Mouse (Mus musculus) spleen, adult 12 weeks (tissue): ENCODE results near the gene E2f2.
A peak's percentile ranks its signal among the peaks of the same experiment; 100 is the strongest.

ENCODE experiments used
- DNase-seq: peaks from one replicate; pipeline ENCODE4 v3.0.0; 2022; ENCODE audit warnings: low spot score

The E2f2 gene

DNA sequence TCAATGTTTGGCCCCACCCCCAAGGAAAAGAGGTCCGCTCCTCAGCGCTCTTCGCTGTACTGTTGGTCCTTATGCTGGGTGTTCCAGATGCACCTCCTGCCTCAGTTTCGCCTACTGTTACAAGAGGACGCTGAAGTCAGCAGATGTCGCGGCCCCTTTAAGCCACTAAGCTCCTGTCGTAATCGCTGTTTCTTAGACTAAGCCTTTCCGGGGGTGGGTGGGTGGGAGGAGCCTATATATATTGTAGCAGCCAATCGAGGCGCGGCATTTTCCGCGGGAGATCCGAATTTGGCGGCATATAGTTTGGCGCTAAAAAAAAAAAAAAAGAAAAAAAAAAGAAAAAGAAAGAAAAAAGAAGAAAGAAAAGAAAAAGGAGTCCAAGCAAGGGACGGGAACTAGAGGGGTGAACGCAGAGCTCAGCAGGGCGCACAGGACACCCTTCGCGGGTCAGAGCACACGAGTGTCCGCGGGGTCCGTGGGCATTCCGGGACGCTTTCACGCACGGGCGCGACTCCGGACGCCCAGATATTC, at the start of gene E2f2:
TSS of gene E2f2 (plus strand) at position 384 of the 531 bp plus-strand sequence.
- DNase-seq: peak; percentile 66

DNA sequence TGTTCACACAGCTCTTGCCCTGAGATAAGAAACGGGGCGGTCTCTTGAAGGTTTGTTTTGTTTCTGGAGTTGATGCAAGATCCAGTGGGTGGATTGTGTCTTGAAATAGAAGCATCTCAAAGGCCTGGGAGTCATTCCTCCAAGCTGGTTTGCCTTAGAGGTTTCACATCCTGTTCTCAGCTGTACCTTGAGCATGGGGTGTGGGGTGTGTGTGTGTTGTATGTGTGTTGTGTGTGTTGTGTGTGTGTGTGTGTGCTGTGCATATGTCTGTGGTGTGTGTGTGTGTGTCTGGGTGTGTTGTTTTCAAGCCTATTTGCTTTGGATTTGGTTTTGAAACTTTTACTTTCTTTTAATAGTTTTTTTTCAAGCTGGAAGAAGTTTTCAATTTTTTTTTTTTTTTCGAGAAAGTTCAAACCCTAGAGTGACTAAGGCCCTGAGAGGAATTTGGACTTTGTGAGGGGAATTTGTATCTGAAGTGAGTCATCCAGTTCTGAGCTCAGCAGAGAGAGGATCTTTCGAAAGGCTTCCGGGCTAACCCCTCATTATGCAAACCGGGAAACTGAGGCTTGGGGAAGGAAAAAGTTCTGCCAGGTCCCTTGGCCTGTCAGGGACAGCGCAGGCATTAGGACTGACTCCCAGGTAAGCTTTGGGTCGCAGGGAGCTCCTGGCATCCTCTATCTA, 48.9 kb upstream of the E2f2 start:
- no peak for DNase-seq

DNA sequence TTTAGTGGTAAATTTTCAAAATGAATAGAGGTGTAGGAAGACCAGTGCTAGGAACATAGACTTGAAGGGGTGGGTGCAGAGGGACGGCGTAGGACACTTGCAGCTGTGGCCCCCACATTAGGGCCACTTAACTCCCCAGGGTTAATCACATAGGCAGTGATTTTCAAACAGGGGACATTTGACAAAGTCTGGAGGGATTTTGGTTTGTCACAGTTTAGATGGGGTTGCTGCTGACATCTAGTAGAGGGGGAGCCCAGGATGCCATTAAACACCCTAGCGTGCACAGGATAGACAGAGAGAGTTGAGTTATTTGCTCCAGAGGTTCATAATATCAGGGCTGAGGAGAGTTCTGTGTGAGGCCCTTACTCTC, 48.4 kb upstream of the E2f2 start:
- no peak for DNase-seq

DNA sequence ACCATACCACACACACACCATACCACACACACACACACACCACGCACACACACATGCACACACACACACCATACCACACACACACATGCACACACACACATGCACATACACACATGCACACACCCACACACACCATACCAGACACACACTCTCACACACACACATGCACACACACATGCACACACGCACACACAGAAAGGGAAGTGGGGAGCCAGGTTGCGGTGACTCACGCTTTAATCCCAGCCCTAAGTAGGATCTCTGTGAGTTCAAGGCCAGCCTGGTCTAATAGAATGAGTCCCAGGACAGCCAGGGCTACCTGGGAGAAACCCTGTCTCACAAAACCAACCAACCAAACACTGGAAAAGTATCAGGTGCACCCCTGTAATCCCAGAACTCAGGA, 47.6 kb upstream of the E2f2 start:
- no peak for DNase-seq

DNA sequence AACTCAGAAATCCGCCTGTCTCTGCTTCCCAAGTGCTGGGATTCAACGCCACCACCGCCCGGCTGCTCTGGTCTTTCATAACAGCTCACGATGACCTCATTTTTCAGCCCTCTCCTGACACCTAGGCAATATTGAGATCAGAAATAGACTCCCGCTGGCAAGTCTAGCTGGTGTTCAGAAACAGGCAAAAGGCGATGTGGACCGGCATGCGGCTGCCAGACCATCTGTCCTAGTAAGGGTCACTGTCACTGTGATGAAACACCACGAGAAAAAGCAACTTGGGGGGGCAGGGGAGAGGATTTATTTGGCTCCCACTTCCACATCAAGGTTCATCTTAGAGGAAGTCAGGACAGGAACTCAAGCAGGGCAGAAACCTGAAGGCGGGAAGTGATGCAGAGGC, 46.7 kb upstream of the E2f2 start:
- no peak for DNase-seq

DNA sequence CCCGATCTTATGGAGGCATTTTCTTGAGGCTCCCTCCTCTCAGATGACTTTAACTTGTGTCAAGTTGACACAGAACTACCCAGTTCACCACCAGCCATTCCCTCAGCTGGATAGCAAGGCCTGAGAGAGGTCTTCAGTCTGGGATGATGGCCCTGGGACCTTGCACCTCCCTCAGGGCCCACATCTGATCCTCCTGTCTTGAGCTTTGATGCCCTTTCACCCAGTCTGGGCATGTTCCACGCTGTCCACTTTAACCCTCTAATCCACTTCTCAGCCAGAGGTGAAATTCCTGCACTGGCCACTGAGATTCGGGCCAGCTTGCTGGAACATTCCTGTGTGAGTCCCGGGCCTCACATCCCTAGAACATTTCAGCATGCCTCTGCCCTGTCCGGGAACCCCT, 46.2 kb upstream of the E2f2 start:
- DNase-seq: no peak

DNA sequence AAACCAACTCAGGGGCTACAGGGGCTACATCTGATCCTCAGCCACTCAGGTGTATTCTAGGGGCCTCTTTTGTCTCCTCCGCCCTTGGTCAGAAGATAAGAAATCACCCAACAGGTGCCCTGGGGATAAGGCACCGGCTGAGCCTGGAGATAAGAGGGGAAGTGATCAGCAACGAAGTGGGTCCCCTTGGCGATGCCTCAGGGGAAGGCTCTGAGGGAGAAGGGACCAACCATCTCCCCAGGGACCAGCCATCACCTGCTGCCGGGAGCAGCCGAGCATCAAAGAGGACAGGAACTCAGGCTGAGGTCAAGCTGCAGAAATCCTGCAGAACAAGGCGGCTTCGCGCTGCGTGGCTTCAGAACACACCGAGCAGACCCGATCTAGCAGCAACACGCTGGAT, 44.5 kb upstream of the E2f2 start:
- DNase-seq: no peak

DNA sequence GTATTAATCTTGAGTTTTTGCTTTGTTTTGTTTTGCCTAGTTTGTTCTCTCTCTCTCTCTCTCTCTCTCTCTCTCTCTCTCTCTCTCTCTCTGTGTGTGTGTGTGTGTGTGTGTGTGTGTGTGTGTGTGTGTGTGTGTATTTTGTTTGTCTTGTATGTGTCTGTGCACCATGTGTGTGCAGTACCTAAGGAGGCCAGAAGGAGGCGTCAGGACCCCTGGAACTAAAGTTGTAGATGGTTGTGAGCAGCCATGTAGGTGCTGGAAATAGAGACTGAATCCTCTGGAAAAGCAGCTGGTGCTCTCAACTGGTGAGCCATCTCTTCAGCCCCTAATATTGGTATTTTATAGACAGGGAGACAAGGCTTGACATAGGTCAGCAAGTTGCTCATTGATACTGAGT, 42.4 kb upstream of the E2f2 start:
- DNase-seq: no peak

DNA sequence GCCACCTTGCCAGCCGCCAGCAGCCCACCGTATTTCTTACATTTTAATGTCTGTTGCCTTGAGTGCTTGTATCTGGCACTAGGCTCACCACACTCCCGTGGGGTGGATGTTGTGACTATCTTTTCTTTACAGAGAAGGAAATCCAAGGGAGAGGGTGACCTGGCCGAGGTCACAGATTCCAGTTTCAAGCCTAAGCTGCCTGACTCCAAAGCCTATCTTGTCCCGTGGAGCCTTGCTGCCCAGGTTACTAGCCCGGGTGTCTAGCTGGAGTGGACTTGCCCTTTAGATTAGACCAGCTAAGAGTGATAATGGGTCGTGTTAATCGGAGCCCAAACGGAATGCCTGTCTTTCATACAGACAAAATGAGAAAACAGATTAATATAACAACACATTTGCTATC, 38.4 kb upstream of the E2f2 start:
- DNase-seq: no peak

DNA sequence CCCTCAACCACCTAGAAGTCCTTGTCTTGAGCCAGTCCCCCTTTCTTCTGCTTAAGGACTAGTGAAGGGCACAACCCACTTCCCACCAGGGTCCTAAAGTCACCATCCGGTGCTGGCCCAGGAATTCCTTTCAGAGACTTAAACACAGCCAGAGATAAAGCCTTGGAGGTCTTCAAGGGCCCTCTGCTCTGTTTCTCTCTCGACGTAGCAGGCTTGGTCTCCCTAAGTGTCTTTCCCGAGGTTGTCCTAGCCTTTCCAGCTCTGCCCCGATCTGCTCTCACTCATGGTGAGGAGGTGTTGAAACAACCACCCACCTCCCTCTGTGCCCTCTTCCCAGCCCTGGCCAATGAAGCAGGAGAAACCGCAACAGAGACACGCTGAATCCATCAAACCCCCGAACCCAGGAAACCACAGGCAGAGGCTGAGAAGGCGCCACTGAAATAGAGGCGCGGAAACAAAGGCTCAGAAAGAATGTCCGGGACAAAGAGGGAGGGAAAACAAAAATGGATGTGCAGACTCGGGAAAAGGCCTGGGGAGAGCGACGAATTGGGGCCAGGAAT, 37.7 kb upstream of the E2f2 start:
- DNase-seq: no peak

DNA sequence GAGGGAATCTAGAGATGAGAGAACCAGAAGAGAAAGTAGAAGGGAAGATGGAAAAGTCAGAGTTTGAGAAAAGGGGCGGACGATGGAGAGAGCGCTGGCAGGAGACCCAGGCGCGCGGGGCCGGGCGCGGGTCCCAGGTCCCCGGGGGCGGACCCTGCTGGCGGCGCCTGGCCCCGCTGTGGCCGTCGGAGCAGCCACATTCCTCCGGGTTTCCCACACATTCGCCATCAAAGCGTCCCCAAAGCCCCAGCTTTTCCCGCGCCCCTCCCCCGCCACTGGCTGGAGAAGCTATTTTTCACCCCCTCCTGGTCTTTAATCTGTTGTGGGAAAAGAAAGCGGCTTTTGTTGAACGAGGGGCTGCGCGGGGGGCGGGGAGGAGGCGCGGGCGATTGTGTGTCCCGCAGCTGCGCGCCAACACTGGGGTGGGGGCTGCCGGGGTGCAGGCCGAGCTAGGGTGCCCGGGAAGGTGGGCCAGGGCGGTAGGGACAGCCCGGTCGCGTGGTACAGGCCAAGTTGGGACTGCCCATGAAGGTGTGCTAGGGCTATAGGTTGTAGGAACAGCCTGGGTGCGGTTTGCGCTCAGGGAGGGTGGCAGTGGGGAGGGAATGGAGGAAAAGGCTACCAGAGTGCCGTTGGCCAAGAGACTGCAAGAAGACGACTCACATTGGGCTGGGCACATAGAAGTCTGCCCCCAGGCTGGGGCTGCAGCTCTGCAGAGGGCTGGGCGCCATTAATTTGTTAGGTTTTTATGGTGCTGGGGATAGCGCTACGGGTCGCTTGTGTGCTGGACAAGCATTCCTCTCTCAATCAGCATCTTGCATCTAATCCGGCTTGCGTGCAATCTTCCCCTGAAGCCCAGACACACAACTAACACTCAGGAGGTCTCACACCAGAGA, 37.0 kb upstream of the E2f2 start:
- no peak for DNase-seq

DNA sequence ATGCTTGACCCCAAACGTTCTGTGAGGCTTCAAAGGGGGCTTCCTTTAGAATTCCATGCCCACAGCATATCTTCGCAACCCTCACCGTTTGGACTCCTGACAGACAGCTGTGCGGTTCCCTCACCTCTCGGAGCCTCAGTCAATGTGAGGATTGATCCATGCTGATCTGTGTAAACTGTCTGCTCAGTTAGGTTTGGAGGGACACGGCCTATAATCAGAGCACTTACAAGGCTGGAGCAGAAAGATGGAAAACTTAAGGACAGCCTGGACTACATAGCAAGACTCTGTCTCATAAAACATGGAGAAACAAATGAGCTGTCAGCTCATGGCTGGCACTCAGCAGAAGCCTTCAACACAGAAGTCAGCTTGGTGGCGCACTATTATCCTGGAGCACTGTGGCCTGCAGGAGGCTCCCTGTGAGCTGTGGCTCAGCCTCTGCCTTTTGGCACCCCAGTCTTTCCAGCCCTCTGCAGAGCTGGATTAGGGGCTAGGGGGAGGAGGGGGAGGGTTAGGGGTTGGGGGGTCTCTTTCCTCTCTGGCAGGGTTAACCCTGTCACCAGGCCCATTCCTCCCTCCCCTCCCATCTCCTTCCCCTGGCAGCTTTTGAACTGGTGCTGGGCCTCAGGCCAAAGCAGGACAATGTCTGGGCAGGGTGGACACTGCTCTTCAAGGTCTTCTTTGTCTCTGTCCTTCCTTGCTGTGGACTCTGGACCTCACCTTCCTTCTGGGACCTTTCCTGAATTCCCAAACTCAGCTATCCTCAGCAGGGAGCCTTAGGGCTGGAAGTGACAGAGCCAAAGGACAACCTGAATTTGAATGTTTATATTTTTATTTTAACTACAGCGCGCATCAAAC, 36.1 kb upstream of the E2f2 start:
- no peak for DNase-seq

DNA sequence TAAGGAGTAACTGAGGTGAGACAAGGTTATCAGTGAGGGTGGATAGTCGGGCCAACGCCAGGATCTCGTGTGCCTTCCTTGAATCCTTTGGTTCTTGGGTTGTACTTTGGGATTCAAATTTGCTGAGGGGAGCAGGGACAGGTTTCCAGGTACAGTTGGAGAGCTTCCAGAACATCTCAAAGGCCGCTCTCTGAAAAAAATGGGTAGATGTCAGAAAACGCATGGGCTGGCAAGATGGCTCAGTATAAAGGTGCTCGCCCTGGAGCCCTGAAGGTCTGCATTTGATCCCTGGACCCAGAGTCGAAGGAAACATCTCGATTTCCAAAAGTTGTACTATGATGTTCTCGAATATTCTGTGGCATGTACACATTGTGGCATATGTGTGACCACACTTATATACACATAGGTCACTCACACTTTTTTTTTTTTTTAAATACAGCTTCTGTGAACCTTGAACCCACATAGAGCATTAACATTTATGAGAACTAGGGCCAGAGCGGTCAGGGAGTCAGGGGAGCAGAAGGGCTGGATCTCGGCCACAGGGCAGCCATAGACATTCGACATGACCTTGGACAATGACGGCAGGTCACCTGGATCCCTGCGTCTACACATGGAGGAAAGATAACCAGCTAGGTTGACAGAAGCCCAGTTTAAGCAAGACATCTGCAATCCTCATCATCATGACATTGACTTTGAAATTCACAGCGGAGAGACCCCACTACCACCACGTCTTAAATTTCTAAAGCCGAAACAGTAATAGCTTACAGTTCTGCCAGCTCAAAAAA, 32.7 kb upstream of the E2f2 start:
- DNase-seq: no peak

DNA sequence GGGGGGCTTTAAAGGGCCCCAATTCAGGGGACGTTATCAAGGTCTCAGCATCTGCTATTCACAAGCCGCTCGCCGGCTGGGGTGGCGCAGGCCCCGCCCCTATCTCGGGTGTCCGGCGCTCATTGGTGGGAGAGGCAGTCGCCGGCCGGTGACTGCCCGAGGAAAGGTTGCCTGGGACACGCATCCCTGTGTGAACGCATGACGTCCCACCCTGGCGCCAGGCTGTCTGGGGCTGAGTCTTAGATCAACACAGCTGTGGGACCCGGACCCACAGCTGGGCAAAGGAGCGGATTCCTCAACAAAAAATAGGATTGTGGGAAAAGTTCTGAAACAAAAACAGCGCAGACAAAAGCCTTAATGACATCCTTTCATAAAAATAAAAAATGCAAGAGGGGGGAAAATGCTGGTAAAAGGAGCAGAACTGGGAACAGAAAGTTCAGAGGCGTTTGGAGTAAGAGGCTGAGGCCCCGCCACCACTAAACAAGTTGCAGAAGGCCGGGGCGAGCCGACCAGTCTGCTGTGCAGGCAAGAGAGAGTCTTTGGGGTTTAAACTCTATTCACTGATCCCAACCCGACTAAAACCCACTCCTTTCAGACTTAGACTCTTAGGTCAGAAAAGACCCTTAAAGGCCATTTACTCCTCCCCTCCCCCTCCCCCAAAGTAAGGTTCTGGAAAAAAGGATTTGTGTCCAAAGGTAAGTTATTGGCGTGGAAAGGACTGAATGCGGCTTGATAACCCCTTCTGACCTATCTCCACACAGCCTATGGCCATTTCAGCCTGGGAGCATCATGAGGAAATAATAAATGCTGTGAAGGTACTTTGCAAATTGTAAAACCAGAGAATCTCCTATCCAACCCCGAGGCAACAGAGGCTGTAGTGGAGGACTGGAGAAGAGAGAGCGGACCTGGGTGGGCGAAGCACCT, 31.6 kb upstream of the E2f2 start:
- DNase-seq: peak; percentile 35

DNA sequence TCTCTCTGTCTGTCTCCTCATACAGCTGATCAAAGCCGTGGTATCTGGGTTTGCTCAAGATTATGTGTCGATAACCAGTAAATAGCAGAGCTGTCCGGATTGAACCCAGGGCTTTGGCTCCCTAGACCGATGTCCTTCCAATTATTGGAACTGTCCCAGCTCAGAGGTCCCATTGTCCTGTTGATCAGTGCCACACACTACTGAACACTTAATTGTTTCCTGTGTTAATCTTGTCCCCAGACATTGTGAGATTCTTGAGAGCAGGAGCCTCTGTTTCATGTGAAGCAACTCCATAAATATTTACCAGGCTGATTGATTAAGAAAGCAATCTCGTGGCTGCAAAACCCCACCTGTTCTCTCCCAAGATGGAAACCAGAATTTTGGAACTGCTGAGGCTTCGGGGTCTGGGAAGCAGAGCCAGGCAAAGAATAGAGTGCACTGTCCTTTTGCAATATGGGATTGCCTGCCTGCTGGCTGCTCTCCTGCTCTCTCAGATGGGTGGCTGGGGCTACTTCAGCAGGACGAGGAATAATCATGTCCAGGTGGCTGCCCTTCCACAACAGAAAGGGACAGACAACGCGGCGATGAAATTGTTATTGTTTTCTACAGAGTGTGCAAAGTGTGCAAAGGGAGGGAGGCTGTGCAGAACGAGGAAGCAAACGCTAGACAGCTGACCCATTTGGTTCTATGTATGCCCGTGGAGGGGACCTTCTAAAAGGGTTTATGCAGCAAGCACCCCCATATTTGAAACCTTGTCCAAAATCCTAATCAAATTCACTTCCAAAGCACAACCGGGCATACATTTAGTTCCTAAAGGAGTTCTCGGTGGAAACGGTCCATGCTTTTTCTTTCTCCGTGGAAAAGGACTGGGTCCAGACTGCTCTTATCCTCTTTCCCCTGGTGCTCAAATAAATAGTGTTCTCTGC, 29.7 kb upstream of the E2f2 start:
- no peak for DNase-seq

DNA sequence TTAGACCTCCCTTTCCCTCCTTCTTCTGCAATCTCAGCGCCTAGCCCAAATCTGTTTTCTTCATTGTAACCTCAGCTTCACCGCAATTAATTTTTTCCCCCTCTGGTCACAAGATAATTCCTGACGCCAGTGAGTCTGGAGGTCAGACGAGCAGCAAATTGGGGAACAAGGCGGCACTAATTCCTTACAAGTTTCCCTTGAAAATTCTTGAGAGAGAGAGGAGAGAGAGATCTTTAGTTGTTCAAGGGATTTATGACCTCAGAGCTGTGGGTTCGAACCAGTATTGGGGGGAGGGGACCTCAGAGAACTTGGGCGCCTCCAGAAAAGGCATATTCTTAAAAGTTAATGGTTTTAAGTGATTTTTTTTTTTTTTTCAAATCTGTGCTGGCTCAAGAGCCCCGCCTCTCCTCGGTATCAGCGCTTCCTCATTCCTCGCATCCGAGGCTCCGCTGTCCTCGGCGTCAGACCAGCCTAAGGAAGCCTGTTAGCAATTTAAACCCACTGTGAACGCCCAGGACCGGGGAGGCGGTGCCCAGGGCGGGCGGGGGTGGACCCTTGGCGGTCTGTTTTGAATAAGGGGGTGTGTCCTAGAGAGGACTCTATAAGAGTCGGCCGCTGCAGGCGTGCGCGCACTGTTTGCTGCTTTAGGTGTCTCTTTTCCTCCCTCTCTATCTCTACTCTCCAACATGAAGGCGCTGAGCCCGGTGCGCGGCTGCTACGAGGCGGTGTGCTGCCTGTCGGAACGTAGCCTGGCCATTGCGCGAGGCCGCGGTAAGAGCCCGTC, 28.8 kb upstream of the E2f2 start, which contains the start of gene Id3:
TSS of gene Id3 (plus strand) at position 305 of the 784 bp plus-strand sequence.
- DNase-seq: peak; percentile 76

DNA sequence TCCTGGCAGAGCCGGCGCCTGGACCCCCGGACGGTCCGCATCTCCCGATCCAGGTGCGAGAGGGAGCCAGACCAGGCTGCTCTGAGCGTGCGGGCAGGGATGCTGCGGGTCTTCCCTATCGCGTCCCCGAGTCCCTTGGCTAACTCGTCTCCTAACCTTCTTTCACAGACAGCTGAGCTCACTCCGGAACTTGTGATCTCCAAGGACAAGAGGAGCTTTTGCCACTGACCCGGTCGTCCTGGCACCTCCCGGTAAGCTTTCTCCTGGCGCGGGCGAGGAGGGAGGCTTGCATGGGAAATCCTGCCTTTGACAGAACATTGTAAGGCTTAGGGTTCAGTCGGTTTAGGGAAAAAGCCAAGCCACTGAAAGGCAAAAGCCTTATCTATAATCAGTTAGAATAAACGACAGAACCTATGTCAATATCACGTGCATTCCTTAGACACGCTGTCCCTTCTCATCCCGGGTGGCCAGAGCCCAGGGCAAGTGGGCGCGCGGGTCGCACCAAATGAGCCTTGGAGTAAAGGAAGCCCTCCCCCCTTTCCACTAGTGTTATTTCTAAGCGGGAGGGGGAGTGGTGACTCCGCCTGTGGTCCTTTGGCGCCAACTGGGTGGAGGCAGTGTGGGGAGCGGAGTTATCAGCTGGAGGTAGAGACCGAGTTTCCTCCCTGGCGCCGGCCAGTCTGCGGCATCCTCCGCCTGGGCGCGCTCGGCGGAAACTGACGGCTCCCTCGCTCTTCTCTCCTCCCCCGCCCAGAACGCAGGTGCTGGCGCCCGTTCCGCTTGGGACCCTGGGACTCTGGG, 27.9 kb upstream of the E2f2 start:
- DNase-seq: peak; percentile 25
